In genomic region chr2:25264851-25265250, GRCm38 (mm10) we compare ENCODE assay signal across 8 mouse cellular contexts. TPM values are rescaled to one million over a fixed set of nuclear protein-coding genes. Genes with fewer than 3 reads are reported as not detected.
DNase-seq lines count a peak whose midpoint lies in the region; ATAC-seq lines count a peak whose summit lies in the region.

No protein-coding gene starts in this region.

- peaks cover 46% of the 10 kb centered on the region for H3K4me1 ChIP-seq in neural tube, embryonic 12.5 days
- H3K4me1 ChIP-seq in forebrain, embryonic 15.5 days, result peaks cover 56% of the 10 kb centered on the region

- no peak for ATAC-seq in neural tube, embryonic 12.5 days (ENCODE audit: low FRiP score, low read depth)
- no peak for ATAC-seq in forebrain, embryonic 15.5 days (replicated peaks)

- H3K27me3 ChIP-seq in neural tube, embryonic 12.5 days (replicated peaks), result peaks cover 13% of the 10 kb centered on the region
- H3K27me3 ChIP-seq in forebrain, embryonic 15.5 days, result peaks cover 15% of the 10 kb centered on the region; the same call in 1 of the 2 replicates

- no peak overlapping the region for H3K4me3 ChIP-seq in neural tube, embryonic 12.5 days
- H3K4me3 ChIP-seq in forebrain, embryonic 15.5 days, result no peak overlapping the region

- peaks cover 17% of the 10 kb centered on the region for H3K36me3 ChIP-seq in neural tube, embryonic 12.5 days
- H3K36me3 ChIP-seq in forebrain, embryonic 15.5 days, result peaks cover 10% of the 10 kb centered on the region

- H3K9me3 ChIP-seq in neural tube, embryonic 12.5 days, result no peaks in the 10 kb centered on the region
- H3K9me3 ChIP-seq in forebrain, embryonic 15.5 days, result no peaks in the 10 kb centered on the region

- DNase-seq in neural tube, embryonic 10.5 days (ENCODE audit: extremely low spot score, low spot score), result no peak
- peak; percentile 86 to 92 for DNase-seq in kidney, postnatal 25 days
- DNase-seq in right cerebral cortex, adult 18-20 months, result no peak
- DNase-seq in thymus, postnatal 0 days (ENCODE audit: low spot score), result no peak
- DNase-seq in layer of hippocampus, postnatal 25 days (ENCODE audit: extremely low spot score in 1 of 2, low spot score in 1 of 2), result no peak
- no peak for DNase-seq in embryo, embryonic 10.5 days (ENCODE audit: low spot score)

- 80% methylated on average over 3 of the region's 3 CpGs for WGBS in neural tube, embryonic 12.5 days
- WGBS in forebrain, embryonic 15.5 days, result 76% methylated on average over 3 of the region's 3 CpGs

- no peak overlapping the region for H3K27ac ChIP-seq in neural tube, embryonic 12.5 days
- no peak overlapping the region for H3K27ac ChIP-seq in forebrain, embryonic 15.5 days (replicated peaks)

- peak overlapping the region; percentile 83 for H3K4me2 ChIP-seq in neural tube, embryonic 12.5 days (replicated peaks)
- H3K4me2 ChIP-seq in forebrain, embryonic 15.5 days (replicated peaks), result peak overlapping the region; percentile 98

- H3K9ac ChIP-seq in neural tube, embryonic 12.5 days, result peak overlapping the region; percentile 6; the same call in 1 of the 2 replicates
- peak overlapping the region; percentile 13; the same call in 1 of the 2 replicates for H3K9ac ChIP-seq in forebrain, embryonic 15.5 days (replicated peaks)

RNA-seq across cellular contexts. Expression of gene Tprn, which starts 2.4 kb away (rescaled TPM):
- polyA plus RNA-seq in neural tube, embryonic 12.5 days (2016; fragmentation: Nextera tagmentation; extraction: Ambion mirVana), result 14.4 and 15.2 TPM in 2 replicates
- polyA plus RNA-seq in forebrain, embryonic 15.5 days (2015; fragmentation: Nextera tagmentation; extraction: Ambion mirVana), result 15.6 and 16.5 TPM in 2 replicates
- polyA plus RNA-seq in thymus, postnatal 0 days (2015; fragmentation: Nextera tagmentation; extraction: Ambion mirVana), result 10.2 and 12.6 TPM in 2 replicates
- 10 to 100 TPM; 27.0 to 29.4 TPM for total RNA-seq in layer of hippocampus, postnatal 25 days (2021)

RNA-seq across cellular contexts. Expression of gene Ssna1, which starts 7.4 kb away (rescaled TPM):
- 201 and 204 TPM in 2 replicates for polyA plus RNA-seq in neural tube, embryonic 12.5 days (2016; fragmentation: Nextera tagmentation; extraction: Ambion mirVana)
- 209 and 225 TPM in 2 replicates for polyA plus RNA-seq in forebrain, embryonic 15.5 days (2015; fragmentation: Nextera tagmentation; extraction: Ambion mirVana)
- polyA plus RNA-seq in thymus, postnatal 0 days (2015; fragmentation: Nextera tagmentation; extraction: Ambion mirVana), result 322 and 323 TPM in 2 replicates
- 10 to 100 TPM; 69.2 to 71.6 TPM for total RNA-seq in layer of hippocampus, postnatal 25 days (2021)

RNA-seq across cellular contexts. Expression of gene Anapc2, which starts 7.4 kb away (rescaled TPM):
- 142 and 144 TPM in 2 replicates for polyA plus RNA-seq in neural tube, embryonic 12.5 days (2016; fragmentation: Nextera tagmentation; extraction: Ambion mirVana)
- polyA plus RNA-seq in forebrain, embryonic 15.5 days (2015; fragmentation: Nextera tagmentation; extraction: Ambion mirVana), result 148 and 150 TPM in 2 replicates
- 71.5 and 80.6 TPM in 2 replicates for polyA plus RNA-seq in thymus, postnatal 0 days (2015; fragmentation: Nextera tagmentation; extraction: Ambion mirVana)
- 10 to 100 TPM; 85.1 to 86.5 TPM for total RNA-seq in layer of hippocampus, postnatal 25 days (2021)

RNA-seq across cellular contexts. Expression of gene Tmem203, which starts 9.6 kb away (rescaled TPM):
- 20.3 and 22.4 TPM in 2 replicates for polyA plus RNA-seq in neural tube, embryonic 12.5 days (2016; fragmentation: Nextera tagmentation; extraction: Ambion mirVana)
- 16.4 and 19.7 TPM in 2 replicates for polyA plus RNA-seq in forebrain, embryonic 15.5 days (2015; fragmentation: Nextera tagmentation; extraction: Ambion mirVana)
- 43.1 and 47.4 TPM in 2 replicates for polyA plus RNA-seq in thymus, postnatal 0 days (2015; fragmentation: Nextera tagmentation; extraction: Ambion mirVana)
- total RNA-seq in layer of hippocampus, postnatal 25 days (2021), result 10 to 100 TPM; 38.1 to 40.5 TPM

RNA-seq across cellular contexts. Expression of gene AL732309.1, which starts 18.2 kb away (rescaled TPM):
- polyA plus RNA-seq in neural tube, embryonic 12.5 days (2016; fragmentation: Nextera tagmentation; extraction: Ambion mirVana), result 5.2 and 6.4 TPM in 2 replicates
- 6.5 and 6.8 TPM in 2 replicates for polyA plus RNA-seq in forebrain, embryonic 15.5 days (2015; fragmentation: Nextera tagmentation; extraction: Ambion mirVana)
- polyA plus RNA-seq in thymus, postnatal 0 days (2015; fragmentation: Nextera tagmentation; extraction: Ambion mirVana), result 3.4 and 4.9 TPM in 2 replicates
- total RNA-seq in layer of hippocampus, postnatal 25 days (2021), result 1 to 10 TPM; 3.3 to 5.2 TPM

Comparison
In these comparisons a context has a peak if more than half of its experiments do, and no peak if none do; other contexts are left out.
1. DNase-seq: peak in kidney, postnatal 25 days (2 of 2); none in neural tube, embryonic 10.5 days (single experiment), right cerebral cortex, adult 18-20 months (single experiment), thymus, postnatal 0 days (single experiment), layer of hippocampus, postnatal 25 days (0 of 2) and embryo, embryonic 10.5 days (single experiment).